Mouse (Mus musculus): ENCODE results near the gene Pde4a. TPM values are rescaled to one million over a fixed set of nuclear protein-coding genes. Genes with fewer than 3 reads are reported as not detected.

Pde4a gene
- polyA plus RNA-seq, 1 experiment from 2014 or later: 3.8 TPM

DNA sequence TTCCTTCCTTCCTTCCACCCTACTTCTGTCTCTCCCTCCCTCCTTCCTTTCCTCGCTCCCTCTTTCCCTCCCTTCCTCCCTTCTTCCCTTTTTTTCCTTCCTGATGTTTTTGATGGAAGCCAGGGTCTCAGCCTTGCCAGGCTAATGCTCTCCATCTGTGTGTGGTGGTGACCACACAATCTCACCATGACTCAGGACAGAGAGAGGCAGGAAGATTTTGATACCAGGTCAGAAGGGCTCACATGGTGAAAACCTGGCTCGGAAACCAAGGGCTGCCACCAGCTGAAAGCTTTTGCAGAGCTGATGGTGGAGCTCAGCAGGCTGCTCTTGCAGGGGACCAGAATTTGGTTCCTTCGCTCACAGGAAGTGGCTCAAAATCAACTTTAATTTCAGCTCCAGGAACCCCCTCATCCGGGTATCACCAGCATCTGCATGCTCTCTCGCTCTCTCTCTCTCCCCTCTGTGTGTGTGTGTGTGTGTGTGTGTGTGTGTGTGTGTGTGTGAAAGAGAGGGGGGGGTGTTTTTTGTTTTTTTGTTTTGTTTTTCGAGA, 95.1 kb downstream of the Pde4a start:
- H3K4me2 ChIP-seq (ENCODE audit: low read depth, low read length): no peak overlapping the region
- H3K4me3 ChIP-seq (ENCODE audit: low read depth, low read length): no peak overlapping the region
- H3K4me1 ChIP-seq (ENCODE audit: control insufficient read depth, insufficient read depth, low read length): no peaks in the 10 kb centered on the region; the same call in 1 of the 2 replicates
- DNase-seq (ENCODE audit: low spot score): no peak
- no peak overlapping the region for H3K9ac ChIP-seq (replicated peaks; ENCODE audit: low read length)
- ATAC-seq (replicated peaks; ENCODE audit: insufficient number of reproducible peaks, low FRiP score, low TSS enrichment, low read depth): no peak
- no peaks in the 10 kb centered on the region for H3K27me3 ChIP-seq (ENCODE audit: control insufficient read depth, insufficient read depth, low read length)
- H3K36me3 ChIP-seq (replicated peaks; ENCODE audit: control insufficient read depth, insufficient read depth, low read depth, low read length): no peaks in the 10 kb centered on the region
- no peaks in the 10 kb centered on the region for H3K9me3 ChIP-seq (replicated peaks; ENCODE audit: control insufficient read depth, low read length)
- 69% methylated on average over 6 of the region's 6 CpGs for WGBS
- H3K27ac ChIP-seq (replicated peaks; ENCODE audit: low read depth, low read length): no peak overlapping the region

DNA sequence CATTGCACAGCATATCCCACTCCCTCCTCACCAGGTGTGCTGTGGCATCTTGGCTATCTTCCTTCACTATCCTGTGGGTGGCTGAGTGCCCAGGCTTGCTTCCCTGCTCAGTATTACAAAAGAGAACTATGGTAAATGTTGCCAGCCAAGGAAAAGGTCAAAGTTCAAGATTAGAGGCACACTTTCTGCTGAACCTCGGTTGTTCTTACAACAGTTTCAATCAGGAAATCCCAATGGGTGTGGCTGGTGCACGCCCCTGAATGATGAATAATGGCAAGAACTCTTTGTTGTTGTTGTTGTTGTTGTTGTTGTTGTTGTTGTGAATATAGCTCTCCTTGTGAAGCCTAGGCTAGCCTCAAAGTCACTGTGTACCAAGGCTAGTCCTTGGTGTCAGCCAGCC, 96.3 kb downstream of the Pde4a start:
- Histone ChIP-seq H3K36me3 (replicated peaks; ENCODE audit: control insufficient read depth, insufficient read depth, low read depth, low read length) (no peaks in the 10 kb centered on the region), H3K4me1 (ENCODE audit: control insufficient read depth, insufficient read depth, low read length) (no peaks in the 10 kb centered on the region; the same call in 1 of the 2 replicates), H3K27me3 (ENCODE audit: control insufficient read depth, insufficient read depth, low read length) (no peaks in the 10 kb centered on the region), H3K27ac (replicated peaks; ENCODE audit: low read depth, low read length) (no peak overlapping the region), H3K9ac (replicated peaks; ENCODE audit: low read length) (no peak overlapping the region), H3K4me3 (ENCODE audit: low read depth, low read length) (no peak overlapping the region), H3K9me3 (replicated peaks; ENCODE audit: control insufficient read depth, low read length) (no peaks in the 10 kb centered on the region), H3K4me2 (ENCODE audit: low read depth, low read length) (no peak overlapping the region)
- ATAC-seq (replicated peaks; ENCODE audit: insufficient number of reproducible peaks, low FRiP score, low TSS enrichment, low read depth) (no peak), DNase-seq (ENCODE audit: low spot score) (no peak)
- WGBS: 61% methylated on average over 2 of the region's 2 CpGs

Other genes with a start within 250 kb of the Pde4a start
- gene Dnmt1, start 205.8 kb upstream of the Pde4a start, polyA plus RNA-seq (2014; fragmentation: Nextera tagmentation; extraction: Ambion mirVana): 82.0 and 88.1 TPM in 2 replicates
- 37.5 and 43.6 TPM in 2 replicates for gene S1pr2, start 188.9 kb upstream of the Pde4a start, polyA plus RNA-seq (2014; fragmentation: Nextera tagmentation; extraction: Ambion mirVana)
- gene Mrpl4, start 163.0 kb upstream of the Pde4a start, polyA plus RNA-seq (2014; fragmentation: Nextera tagmentation; extraction: Ambion mirVana): 139 and 147 TPM in 2 replicates
- 4.5 and 5.8 TPM in 2 replicates for gene Icam1, start 149.7 kb upstream of the Pde4a start, polyA plus RNA-seq (2014; fragmentation: Nextera tagmentation; extraction: Ambion mirVana)
- gene Icam4, start 136.3 kb upstream of the Pde4a start, polyA plus RNA-seq (2014; fragmentation: Nextera tagmentation; extraction: Ambion mirVana): 5.6 and 6.1 TPM in 2 replicates
- gene Icam5, start 133.6 kb upstream of the Pde4a start, polyA plus RNA-seq (2014; fragmentation: Nextera tagmentation; extraction: Ambion mirVana): not detected in 2 replicates
- 0.80 and 2.2 TPM in 2 replicates for gene Zglp1, start 98.6 kb upstream of the Pde4a start, polyA plus RNA-seq (2014; fragmentation: Nextera tagmentation; extraction: Ambion mirVana)
- gene Gm49373, start 92.6 kb upstream of the Pde4a start, polyA plus RNA-seq (2014; fragmentation: Nextera tagmentation; extraction: Ambion mirVana): 0.36 and 0.58 TPM in 2 replicates
- 44.7 and 52.1 TPM in 2 replicates for gene Fdx1l, start 92.1 kb upstream of the Pde4a start, polyA plus RNA-seq (2014; fragmentation: Nextera tagmentation; extraction: Ambion mirVana)
- gene Gm38431, start 73.7 kb upstream of the Pde4a start, polyA plus RNA-seq (2014; fragmentation: Nextera tagmentation; extraction: Ambion mirVana): 2.0 and 2.3 TPM in 2 replicates
- 63.1 and 70.3 TPM in 2 replicates for gene Raver1, start 73.7 kb upstream of the Pde4a start, polyA plus RNA-seq (2014; fragmentation: Nextera tagmentation; extraction: Ambion mirVana)
- 5.4 and 7.1 TPM in 2 replicates for gene Tyk2, start 34.5 kb upstream of the Pde4a start, polyA plus RNA-seq (2014; fragmentation: Nextera tagmentation; extraction: Ambion mirVana)
- 371 and 374 TPM in 2 replicates for gene Cdc37, start 15.7 kb upstream of the Pde4a start, polyA plus RNA-seq (2014; fragmentation: Nextera tagmentation; extraction: Ambion mirVana)
- 23.2 and 27.1 TPM in 2 replicates for gene Keap1, start 73.6 kb downstream of the Pde4a start, polyA plus RNA-seq (2014; fragmentation: Nextera tagmentation; extraction: Ambion mirVana)
- gene S1pr5, start 82.7 kb downstream of the Pde4a start, polyA plus RNA-seq (2014; fragmentation: Nextera tagmentation; extraction: Ambion mirVana): 0.08 and 0.21 TPM in 2 replicates
- 28.5 and 31.1 TPM in 2 replicates for gene Atg4d, start 99.6 kb downstream of the Pde4a start, polyA plus RNA-seq (2014; fragmentation: Nextera tagmentation; extraction: Ambion mirVana)
- gene Kri1, start 122.3 kb downstream of the Pde4a start, polyA plus RNA-seq (2014; fragmentation: Nextera tagmentation; extraction: Ambion mirVana): 11.4 and 13.3 TPM in 2 replicates
- gene Cdkn2d, start 125.7 kb downstream of the Pde4a start, polyA plus RNA-seq (2014; fragmentation: Nextera tagmentation; extraction: Ambion mirVana): 51.3 and 55.0 TPM in 2 replicates
- 15.9 and 16.3 TPM in 2 replicates for gene Ap1m2, start 146.6 kb downstream of the Pde4a start, polyA plus RNA-seq (2014; fragmentation: Nextera tagmentation; extraction: Ambion mirVana)
- 86.0 and 89.8 TPM in 2 replicates for gene Slc44a2, start 155.0 kb downstream of the Pde4a start, polyA plus RNA-seq (2014; fragmentation: Nextera tagmentation; extraction: Ambion mirVana)
- gene Ilf3, start 202.2 kb downstream of the Pde4a start, polyA plus RNA-seq (2014; fragmentation: Nextera tagmentation; extraction: Ambion mirVana): 248 and 256 TPM in 2 replicates
- 47.6 and 51.5 TPM in 2 replicates for gene Qtrt1, start 246.1 kb downstream of the Pde4a start, polyA plus RNA-seq (2014; fragmentation: Nextera tagmentation; extraction: Ambion mirVana)